ENCODE assay signal across 8 mouse cellular contexts in genomic region chr11:97021873-97022484, GRCm38 (mm10). TPM values are rescaled to one million over a fixed set of nuclear protein-coding genes. Genes with fewer than 3 reads are reported as not detected.
DNase-seq lines count a peak whose midpoint lies in the region; ATAC-seq and TF ChIP-seq lines count a peak whose summit lies in the region.

No protein-coding gene starts in this region.

- no peaks in the 10 kb centered on the region for H3K9me3 ChIP-seq in ES-Bruce4 (replicated peaks; ENCODE audit: control insufficient read depth, insufficient read depth, low read length, poor library complexity, severe bottlenecking)
- no peaks in the 10 kb centered on the region for H3K9me3 ChIP-seq in forebrain, embryonic 12.5 days
- H3K9me3 ChIP-seq in neural tube, embryonic 14.5 days (ENCODE audit: control insufficient read depth, low read length), result no peaks in the 10 kb centered on the region

- peaks cover 2% of the 10 kb centered on the region for H3K4me1 ChIP-seq in ES-Bruce4 (ENCODE audit: control insufficient read depth, insufficient read depth, low read length)
- H3K4me1 ChIP-seq in forebrain, embryonic 12.5 days, result peaks cover 40% of the 10 kb centered on the region
- H3K4me1 ChIP-seq in lung, adult 2 months (ENCODE audit: control insufficient read depth, insufficient read depth, low read length), result peaks cover 7% of the 10 kb centered on the region
- peaks cover 13% of the 10 kb centered on the region; the same call in 1 of the 2 replicates for H3K4me1 ChIP-seq in neural tube, embryonic 14.5 days (ENCODE audit: control insufficient read depth, insufficient read depth, low read length)

- peak overlapping the region; percentile 22; the same call in 1 of the 2 replicates for H3K27ac ChIP-seq in ES-Bruce4 (ENCODE audit: insufficient read depth, low read length)
- H3K27ac ChIP-seq in forebrain, embryonic 12.5 days, result no peak overlapping the region
- H3K27ac ChIP-seq in neural tube, embryonic 14.5 days (ENCODE audit: low read depth, low read length), result no peak overlapping the region

- no peaks in the 10 kb centered on the region for H3K36me3 ChIP-seq in ES-Bruce4 (ENCODE audit: control insufficient read depth, insufficient read depth, low read length, poor library complexity, severe bottlenecking)
- no peaks in the 10 kb centered on the region for H3K36me3 ChIP-seq in forebrain, embryonic 12.5 days (replicated peaks)
- no peaks in the 10 kb centered on the region for H3K36me3 ChIP-seq in neural tube, embryonic 14.5 days (ENCODE audit: control insufficient read depth, insufficient read depth, low read length)

- peak overlapping the region; percentile 94 for H3K9ac ChIP-seq in ES-Bruce4 (ENCODE audit: low read depth, poor library complexity, severe bottlenecking)
- H3K9ac ChIP-seq in forebrain, embryonic 12.5 days, result peak overlapping the region; percentile 59
- peak overlapping the region; percentile 51; the same call in 1 of the 2 replicates for H3K9ac ChIP-seq in neural tube, embryonic 14.5 days (replicated peaks; ENCODE audit: low read depth, low read length)

- no peak for TF ChIP-seq EP300 in ES-Bruce4 (IDR thresholded peaks at IDR 0.05; ENCODE audit: insufficient read depth, low read depth, low read length)

- peak; percentile 23; the same call in 1 of the 2 replicates for ATAC-seq in cerebellum, adult (ENCODE audit: insufficient number of reproducible peaks, low FRiP score, low TSS enrichment)
- peak; percentile 66; the same call in 1 of the 2 replicates for ATAC-seq in forebrain, embryonic 12.5 days (ENCODE audit: low FRiP score)
- ATAC-seq in neural tube, embryonic 14.5 days (ENCODE audit: low read depth), result peak; percentile 70

- intact Hi-C loops in heart, postnatal 10 days (cut with DNase I), result loop anchor here (5.0 kb wide), 1 partner anchor 155 kb away; no protein-coding TSS in a partner anchor

- no peaks in the 10 kb centered on the region for H3K27me3 ChIP-seq in ES-Bruce4 (ENCODE audit: control insufficient read depth, insufficient read depth, low read length, poor library complexity, severe bottlenecking)
- peaks cover 88% of the 10 kb centered on the region for H3K27me3 ChIP-seq in forebrain, embryonic 12.5 days
- H3K27me3 ChIP-seq in neural tube, embryonic 14.5 days (ENCODE audit: control insufficient read depth, insufficient read depth, low read length), result peaks cover 50% of the 10 kb centered on the region

- H3K4me3 ChIP-seq in ES-Bruce4 (ENCODE audit: low read depth, low read length), result peak overlapping the region; percentile 67
- peak overlapping the region; percentile 46 for H3K4me3 ChIP-seq in forebrain, embryonic 12.5 days (replicated peaks)
- H3K4me3 ChIP-seq in lung, adult 2 months (replicated peaks; ENCODE audit: extremely low read depth, low read depth, low read length), result peak overlapping the region; percentile 78
- peak overlapping the region; percentile 41 for H3K4me3 ChIP-seq in neural tube, embryonic 14.5 days (ENCODE audit: low read depth, low read length)

- peak; percentile 77 to 84 for DNase-seq in heart, postnatal 10 days
- DNase-seq in kidney, postnatal 36 days, result peak; percentile 71 to 89
- peak; percentile 75 for DNase-seq in lung, adult 2 months
- DNase-seq in testis, postnatal 14 days (ENCODE audit: low spot score), result peak; percentile 86

- TF ChIP-seq CTCF in ES-Bruce4 (IDR thresholded peaks at IDR 0.05; ENCODE audit: low read depth, low read length), result peak; percentile 83
- peak; percentile 65 for TF ChIP-seq CTCF in lung, adult 2 months (IDR thresholded peaks at IDR 0.05; ENCODE audit: insufficient read depth, low read length)

- no peak for TF ChIP-seq POLR2A in ES-Bruce4 (IDR thresholded peaks at IDR 0.05; ENCODE audit: insufficient read depth, low read length)
- TF ChIP-seq POLR2A in lung, adult 2 months (IDR thresholded peaks at IDR 0.05; ENCODE audit: borderline replicate concordance, extremely low read depth, low read depth, low read length), result 0 out of 2 replicates have a peak, but pooled peaks have one; percentile 23

- 1% methylated on average over 50 of the region's 50 CpGs for WGBS in forebrain, embryonic 12.5 days
- 1% methylated on average over 50 of the region's 50 CpGs for WGBS in lung, adult 2 months
- WGBS in neural tube, embryonic 14.5 days, result 1% methylated on average over 50 of the region's 50 CpGs

- H3K4me2 ChIP-seq in forebrain, embryonic 12.5 days, result peak overlapping the region; percentile 73
- peak overlapping the region; percentile 63 for H3K4me2 ChIP-seq in neural tube, embryonic 14.5 days (ENCODE audit: low read depth, low read length)

RNA-seq across cellular contexts. Expression of gene Scrn2, which starts 7.8 kb away (rescaled TPM):
- polyA plus RNA-seq in ES-Bruce4 (2011; ENCODE audit: insufficient read depth, insufficient read length, low read depth, missing spikeins), result 6.8 and 7.4 TPM in 2 replicates
- polyA plus RNA-seq in forebrain, embryonic 12.5 days (2016; fragmentation: Nextera tagmentation; extraction: Ambion mirVana), result 26.0 and 28.0 TPM in 2 replicates
- total RNA-seq in heart, postnatal 10 days (2021), result 10 to 100 TPM; 11.3 to 16.1 TPM
- 16.2 and 20.2 TPM in 2 replicates for polyA plus RNA-seq in lung, adult 2 months (2012; rRNA removed)
- 8.6 and 10.9 TPM in 2 replicates for polyA plus RNA-seq in neural tube, embryonic 14.5 days (2014; fragmentation: Nextera tagmentation; extraction: Ambion mirVana)

RNA-seq across cellular contexts. Expression of gene Sp6, which starts 8.8 kb away (rescaled TPM):
- 12.4 and 13.5 TPM in 2 replicates for polyA plus RNA-seq in ES-Bruce4 (2011; ENCODE audit: insufficient read depth, insufficient read length, low read depth, missing spikeins)
- polyA plus RNA-seq in forebrain, embryonic 12.5 days (2016; fragmentation: Nextera tagmentation; extraction: Ambion mirVana), result 0.26 and 0.51 TPM in 2 replicates
- total RNA-seq in heart, postnatal 10 days (2021), result under 1 TPM; 0.12 to 0.15 TPM
- 5.0 and 8.5 TPM in 2 replicates for polyA plus RNA-seq in lung, adult 2 months (2012; rRNA removed)
- polyA plus RNA-seq in neural tube, embryonic 14.5 days (2014; fragmentation: Nextera tagmentation; extraction: Ambion mirVana), result 0.09 TPM in 1 of 2 replicates, not detected in the other

RNA-seq across cellular contexts. Expression of gene Lrrc46, which starts 19.2 kb away (rescaled TPM):
- 1.5 and 2.4 TPM in 2 replicates for polyA plus RNA-seq in ES-Bruce4 (2011; ENCODE audit: insufficient read depth, insufficient read length, low read depth, missing spikeins)
- polyA plus RNA-seq in forebrain, embryonic 12.5 days (2016; fragmentation: Nextera tagmentation; extraction: Ambion mirVana), result 2.3 and 3.2 TPM in 2 replicates
- under 1 TPM; 0.31 to 0.45 TPM for total RNA-seq in heart, postnatal 10 days (2021)
- polyA plus RNA-seq in lung, adult 2 months (2012; rRNA removed), result 3.7 and 4.3 TPM in 2 replicates
- polyA plus RNA-seq in neural tube, embryonic 14.5 days (2014; fragmentation: Nextera tagmentation; extraction: Ambion mirVana), result 2.2 and 2.4 TPM in 2 replicates

RNA-seq across cellular contexts. Expression of gene Mrpl10, which starts 19.4 kb away (rescaled TPM):
- 62.6 and 67.1 TPM in 2 replicates for polyA plus RNA-seq in ES-Bruce4 (2011; ENCODE audit: insufficient read depth, insufficient read length, low read depth, missing spikeins)
- 64.0 and 65.8 TPM in 2 replicates for polyA plus RNA-seq in forebrain, embryonic 12.5 days (2016; fragmentation: Nextera tagmentation; extraction: Ambion mirVana)
- 10 to 100 TPM; 85.0 to 86.5 TPM for total RNA-seq in heart, postnatal 10 days (2021)
- 64.8 and 80.5 TPM in 2 replicates for polyA plus RNA-seq in lung, adult 2 months (2012; rRNA removed)
- polyA plus RNA-seq in neural tube, embryonic 14.5 days (2014; fragmentation: Nextera tagmentation; extraction: Ambion mirVana), result 60.8 and 63.5 TPM in 2 replicates

RNA-seq across cellular contexts. Expression of gene Osbpl7, which starts 28.4 kb away (rescaled TPM):
- 8.3 and 9.1 TPM in 2 replicates for polyA plus RNA-seq in ES-Bruce4 (2011; ENCODE audit: insufficient read depth, insufficient read length, low read depth, missing spikeins)
- polyA plus RNA-seq in forebrain, embryonic 12.5 days (2016; fragmentation: Nextera tagmentation; extraction: Ambion mirVana), result 8.2 and 8.7 TPM in 2 replicates
- 1 to 10 TPM; 5.7 to 6.1 TPM for total RNA-seq in heart, postnatal 10 days (2021)
- polyA plus RNA-seq in lung, adult 2 months (2012; rRNA removed), result 15.7 and 18.1 TPM in 2 replicates
- 9.1 and 9.6 TPM in 2 replicates for polyA plus RNA-seq in neural tube, embryonic 14.5 days (2014; fragmentation: Nextera tagmentation; extraction: Ambion mirVana)
